Mouse (Mus musculus): ENCODE data around the gene Scrg1. TPM values are rescaled to one million over a fixed set of nuclear protein-coding genes. Genes with fewer than 3 reads are reported as not detected.
A peak's percentile ranks its signal among the peaks of the same experiment; 100 is the strongest.

Gene Scrg1
- 0.68 and 0.72 TPM in 2 replicates for polyA plus RNA-seq (2014; fragmentation: Nextera tagmentation; extraction: Ambion mirVana)

DNA sequence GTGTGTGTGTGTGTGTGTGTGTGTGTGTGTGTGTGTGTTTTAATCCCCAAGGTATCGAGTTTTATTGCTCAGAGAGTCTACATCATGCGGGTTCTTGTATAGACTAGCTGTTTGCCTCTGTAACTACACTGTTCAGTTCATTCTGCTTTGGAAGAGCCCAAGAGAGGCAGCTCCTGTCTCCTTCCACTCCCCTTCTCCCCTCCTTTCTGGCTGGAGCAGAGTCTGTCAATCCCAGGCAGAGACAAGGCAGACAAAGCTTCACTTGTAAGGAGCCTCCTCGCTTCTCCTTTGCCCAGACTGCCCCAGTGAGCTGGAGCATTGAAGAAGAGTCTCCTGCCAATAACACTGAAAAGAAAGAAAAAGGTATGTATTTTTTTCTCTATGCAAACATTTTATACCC lies at the start of gene Scrg1:
Gene Scrg1 (plus strand): TSS at position 159 of the 400 bp plus-strand sequence.
- Histone ChIP-seq H3K4me1 (ENCODE audit: control insufficient read depth, insufficient read depth, low read length) (peaks cover 3% of the 10 kb centered on the region; the same call in 1 of the 2 replicates), H3K4me3 (ENCODE audit: low read depth, low read length) (no peak within 1 kb of the TSS)

DNA sequence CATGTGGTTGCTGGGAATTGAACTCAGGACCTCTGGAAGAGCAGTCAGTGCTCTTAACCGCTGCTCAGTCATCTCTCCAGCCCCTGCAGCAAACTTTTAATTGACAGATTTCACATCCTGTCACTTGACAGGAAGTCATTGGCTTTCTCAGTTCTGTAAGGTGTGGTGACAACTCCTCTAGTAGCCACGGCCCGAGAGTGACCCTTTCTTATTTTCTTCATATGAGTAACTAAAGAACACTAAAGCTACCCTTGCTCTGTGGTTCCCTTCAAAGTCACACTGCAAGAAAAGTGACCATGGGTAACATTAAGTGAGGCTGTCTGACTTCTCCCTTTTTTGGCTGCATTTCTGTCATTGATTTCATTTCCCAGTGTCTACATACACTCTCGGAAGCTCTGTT lies 49.4 kb upstream of the Scrg1 start:
- Histone ChIP-seq H3K9ac (ENCODE audit: low read depth, low read length) (no peak overlapping the region), H3K4me1 (ENCODE audit: control insufficient read depth, insufficient read depth, low read length) (peaks cover 17% of the 10 kb centered on the region; the same call in 1 of the 2 replicates), H3K36me3 (ENCODE audit: control insufficient read depth, insufficient read depth, low read length) (no peaks in the 10 kb centered on the region), H3K27ac (ENCODE audit: low read depth, low read length) (no peak overlapping the region), H3K4me3 (ENCODE audit: low read depth, low read length) (no peak overlapping the region), H3K27me3 (ENCODE audit: control insufficient read depth, insufficient read depth, low read length) (peaks cover 9% of the 10 kb centered on the region), H3K9me3 (replicated peaks; ENCODE audit: control insufficient read depth, low read length) (no peaks in the 10 kb centered on the region), H3K4me2 (no peak overlapping the region)
- WGBS (ENCODE audit: insufficient replicate concordance) = 77% methylated on average over 4 of the region's 4 CpGs
- ATAC-seq (replicated peaks; ENCODE audit: insufficient number of reproducible peaks, low FRiP score, low TSS enrichment) = no peak

More for the DNA sequence above, at the start of gene Scrg1:
- H3K36me3 ChIP-seq (ENCODE audit: control insufficient read depth, insufficient read depth, low read length) = no peaks in the 10 kb centered on the region
- H3K9me3 ChIP-seq (replicated peaks; ENCODE audit: control insufficient read depth, low read length) = no peaks in the 10 kb centered on the region
- H3K27ac ChIP-seq (ENCODE audit: low read depth, low read length) = no peak within 1 kb of the TSS
- ATAC-seq (replicated peaks; ENCODE audit: insufficient number of reproducible peaks, low FRiP score, low TSS enrichment) = no peak
- H3K4me2 ChIP-seq = no peak within 1 kb of the TSS
- no peak within 1 kb of the TSS for H3K9ac ChIP-seq (ENCODE audit: low read depth, low read length)
- no peaks in the 10 kb centered on the region for H3K27me3 ChIP-seq (ENCODE audit: control insufficient read depth, insufficient read depth, low read length)
- 78% methylated on average over 3 of the region's 3 CpGs for WGBS (ENCODE audit: insufficient replicate concordance)

DNA sequence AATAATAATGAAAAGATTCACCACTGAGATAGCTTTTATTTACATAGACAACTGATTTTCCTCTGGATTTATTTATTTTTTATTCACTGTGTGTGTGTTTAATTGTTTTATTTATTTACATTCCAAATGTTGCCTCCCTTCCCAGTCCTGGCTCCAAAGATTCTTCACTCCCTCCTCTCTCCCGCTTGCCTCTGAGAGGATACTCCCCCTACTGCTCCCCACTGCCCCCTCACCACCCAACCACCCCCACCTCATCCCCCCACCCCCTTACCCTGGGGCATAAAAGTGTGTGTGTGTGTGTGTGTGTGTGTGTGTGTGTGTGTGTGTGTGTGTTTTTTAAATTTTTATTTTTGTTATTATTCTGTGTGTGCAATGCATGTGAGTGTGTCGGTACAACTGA lies 46.4 kb upstream of the Scrg1 start:
- H3K9ac ChIP-seq (ENCODE audit: low read depth, low read length) = no peak overlapping the region
- H3K27me3 ChIP-seq (ENCODE audit: control insufficient read depth, insufficient read depth, low read length) = peaks cover 9% of the 10 kb centered on the region
- H3K27ac ChIP-seq (ENCODE audit: low read depth, low read length) = no peak overlapping the region
- 0 out of 2 replicates have a peak, but pooled peaks cover 9% of the 10 kb centered on the region for H3K4me1 ChIP-seq (ENCODE audit: control insufficient read depth, insufficient read depth, low read length)
- no peaks in the 10 kb centered on the region for H3K36me3 ChIP-seq (ENCODE audit: control insufficient read depth, insufficient read depth, low read length)
- no peak for ATAC-seq (replicated peaks; ENCODE audit: insufficient number of reproducible peaks, low FRiP score, low TSS enrichment)
- H3K4me3 ChIP-seq (ENCODE audit: low read depth, low read length) = no peak overlapping the region
- H3K9me3 ChIP-seq (replicated peaks; ENCODE audit: control insufficient read depth, low read length) = no peaks in the 10 kb centered on the region
- H3K4me2 ChIP-seq = no peak overlapping the region
- WGBS (ENCODE audit: insufficient replicate concordance) = 58% methylated on average over 2 of the region's 2 CpGs

DNA sequence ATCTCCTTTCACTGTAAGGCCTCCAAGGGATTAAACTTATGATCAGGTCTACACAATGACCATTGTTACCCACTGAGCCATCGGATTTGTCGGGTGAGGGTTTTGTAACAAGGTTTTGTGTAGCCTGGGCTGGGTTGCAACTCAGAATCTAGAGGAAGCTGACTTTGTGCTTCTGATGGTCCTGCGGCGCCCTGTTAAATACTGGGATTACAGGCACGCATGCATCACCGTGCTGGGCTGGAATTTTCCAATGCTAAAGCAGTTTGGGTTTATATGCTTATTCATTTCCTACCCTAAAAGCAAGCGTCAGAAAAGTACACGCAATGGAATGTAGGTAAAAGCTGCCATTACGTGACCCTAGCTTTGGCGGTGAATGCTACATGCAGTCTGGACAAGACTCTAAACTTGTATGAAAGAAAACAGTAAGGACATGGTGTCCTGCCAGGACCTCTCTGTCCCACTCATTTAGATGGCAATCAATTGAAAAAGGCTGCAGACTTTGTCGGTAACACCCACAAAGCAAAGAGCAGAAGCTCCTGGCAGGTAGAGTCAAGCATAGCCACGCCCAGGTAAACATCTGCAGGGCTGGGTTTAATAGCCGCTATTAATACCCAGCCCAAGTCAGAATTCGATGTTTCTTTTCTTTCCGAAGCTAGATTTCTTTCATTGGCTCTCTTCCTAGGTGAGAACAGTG lies 45.8 kb upstream of the Scrg1 start:
- no peak for ATAC-seq (replicated peaks; ENCODE audit: insufficient number of reproducible peaks, low FRiP score, low TSS enrichment)
- H3K9ac ChIP-seq (ENCODE audit: low read depth, low read length) = peak overlapping the region; percentile 36; the same call in 1 of the 2 replicates
- no peaks in the 10 kb centered on the region for H3K36me3 ChIP-seq (ENCODE audit: control insufficient read depth, insufficient read depth, low read length)
- H3K27ac ChIP-seq (ENCODE audit: low read depth, low read length) = no peak overlapping the region
- H3K4me3 ChIP-seq (ENCODE audit: low read depth, low read length) = peak overlapping the region; percentile 24
- H3K27me3 ChIP-seq (ENCODE audit: control insufficient read depth, insufficient read depth, low read length) = peaks cover 9% of the 10 kb centered on the region
- WGBS (ENCODE audit: insufficient replicate concordance) = 38% methylated on average over 15 of the region's 15 CpGs
- H3K9me3 ChIP-seq (replicated peaks; ENCODE audit: control insufficient read depth, low read length) = no peaks in the 10 kb centered on the region
- H3K4me2 ChIP-seq = peak overlapping the region; percentile 57
- 0 out of 2 replicates have a peak, but pooled peaks cover 9% of the 10 kb centered on the region for H3K4me1 ChIP-seq (ENCODE audit: control insufficient read depth, insufficient read depth, low read length)

DNA sequence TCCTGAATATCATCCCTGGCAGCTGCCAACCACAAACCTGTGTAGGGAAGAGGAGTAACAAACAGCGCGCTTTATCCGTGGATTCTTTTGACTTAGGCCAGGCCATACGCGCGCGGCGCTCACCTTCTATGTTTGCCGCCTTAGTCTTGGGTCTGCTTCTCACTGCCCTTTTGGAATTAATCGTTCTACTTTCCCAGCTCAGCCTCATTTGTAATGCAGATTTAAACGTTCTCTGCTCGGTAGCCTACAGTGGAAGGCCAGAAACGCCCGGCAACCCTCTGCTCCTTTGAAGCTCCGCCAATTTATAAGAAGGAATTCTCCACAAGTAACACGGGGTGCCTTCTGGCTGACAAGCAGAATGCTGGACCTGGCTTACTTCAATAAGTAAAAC lies 45.3 kb upstream of the Scrg1 start:
- no peaks in the 10 kb centered on the region for H3K9me3 ChIP-seq (replicated peaks; ENCODE audit: control insufficient read depth, low read length)
- H3K4me1 ChIP-seq (ENCODE audit: control insufficient read depth, insufficient read depth, low read length) = 0 out of 2 replicates have a peak, but pooled peaks cover 7% of the 10 kb centered on the region
- H3K4me3 ChIP-seq (ENCODE audit: low read depth, low read length) = peak overlapping the region; percentile 24
- H3K27me3 ChIP-seq (ENCODE audit: control insufficient read depth, insufficient read depth, low read length) = peaks cover 9% of the 10 kb centered on the region
- no peak overlapping the region for H3K27ac ChIP-seq (ENCODE audit: low read depth, low read length)
- no peak for ATAC-seq (replicated peaks; ENCODE audit: insufficient number of reproducible peaks, low FRiP score, low TSS enrichment)
- no peaks in the 10 kb centered on the region for H3K36me3 ChIP-seq (ENCODE audit: control insufficient read depth, insufficient read depth, low read length)
- peak overlapping the region; percentile 57 for H3K4me2 ChIP-seq
- H3K9ac ChIP-seq (ENCODE audit: low read depth, low read length) = peak overlapping the region; percentile 36; the same call in 1 of the 2 replicates
- 12% methylated on average over 16 of the region's 16 CpGs for WGBS (ENCODE audit: insufficient replicate concordance)

DNA sequence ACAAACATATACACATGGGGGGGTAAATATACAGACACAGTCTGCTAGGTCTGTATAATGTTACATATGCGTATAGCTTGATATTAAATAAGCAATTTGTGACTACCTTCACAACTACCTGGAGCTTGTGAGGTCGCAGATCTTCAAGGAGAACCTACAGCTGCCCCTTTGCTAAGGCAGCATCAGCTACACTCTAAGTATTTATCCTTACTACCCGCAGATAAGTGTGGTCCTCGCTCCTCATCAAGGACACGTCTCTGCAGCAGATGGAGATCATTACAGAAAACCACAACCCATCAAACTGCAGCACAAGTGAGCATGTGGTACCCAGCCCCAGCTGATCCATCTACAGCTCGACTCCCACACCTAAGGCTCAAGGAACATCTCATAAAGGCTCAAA lies 44.4 kb upstream of the Scrg1 start:
- Histone ChIP-seq H3K27me3 (ENCODE audit: control insufficient read depth, insufficient read depth, low read length) (peaks cover 9% of the 10 kb centered on the region), H3K27ac (ENCODE audit: low read depth, low read length) (no peak overlapping the region), H3K9me3 (replicated peaks; ENCODE audit: control insufficient read depth, low read length) (no peaks in the 10 kb centered on the region), H3K4me2 (no peak overlapping the region), H3K36me3 (ENCODE audit: control insufficient read depth, insufficient read depth, low read length) (no peaks in the 10 kb centered on the region), H3K4me3 (ENCODE audit: low read depth, low read length) (no peak overlapping the region), H3K9ac (ENCODE audit: low read depth, low read length) (no peak overlapping the region), H3K4me1 (ENCODE audit: control insufficient read depth, insufficient read depth, low read length) (0 out of 2 replicates have a peak, but pooled peaks cover 7% of the 10 kb centered on the region)
- no peak for ATAC-seq (replicated peaks; ENCODE audit: insufficient number of reproducible peaks, low FRiP score, low TSS enrichment)
- WGBS (ENCODE audit: insufficient replicate concordance) = 81% methylated on average over 6 of the region's 6 CpGs

DNA sequence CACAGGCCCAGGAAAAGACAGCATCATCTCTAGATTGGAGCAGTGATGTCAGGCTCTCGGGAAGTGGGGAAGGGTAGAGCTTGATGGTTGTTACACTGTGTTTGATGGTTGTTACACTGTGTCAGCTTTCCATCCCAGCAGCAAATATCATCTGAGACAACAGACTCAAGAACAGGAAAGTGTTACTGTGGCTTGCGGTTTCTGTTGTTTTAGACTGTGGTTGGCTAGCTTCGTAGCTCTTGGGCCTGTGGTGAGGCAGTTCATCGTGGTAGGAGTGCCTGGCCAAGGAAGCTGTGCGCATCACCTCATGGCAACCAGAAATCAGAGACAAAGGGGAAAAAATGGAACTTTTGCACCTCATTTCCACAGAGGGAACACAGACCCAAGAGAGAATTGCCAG lies 38.9 kb upstream of the Scrg1 start:
- no peaks in the 10 kb centered on the region for H3K27me3 ChIP-seq (ENCODE audit: control insufficient read depth, insufficient read depth, low read length)
- no peaks in the 10 kb centered on the region for H3K9me3 ChIP-seq (replicated peaks; ENCODE audit: control insufficient read depth, low read length)
- H3K9ac ChIP-seq (ENCODE audit: low read depth, low read length) = no peak overlapping the region
- no peaks in the 10 kb centered on the region for H3K36me3 ChIP-seq (ENCODE audit: control insufficient read depth, insufficient read depth, low read length)
- 87% methylated on average over 5 of the region's 5 CpGs for WGBS (ENCODE audit: insufficient replicate concordance)
- H3K4me2 ChIP-seq = no peak overlapping the region
- no peak for ATAC-seq (replicated peaks; ENCODE audit: insufficient number of reproducible peaks, low FRiP score, low TSS enrichment)
- H3K27ac ChIP-seq (ENCODE audit: low read depth, low read length) = no peak overlapping the region
- no peak overlapping the region for H3K4me3 ChIP-seq (ENCODE audit: low read depth, low read length)
- no peaks in the 10 kb centered on the region for H3K4me1 ChIP-seq (ENCODE audit: control insufficient read depth, insufficient read depth, low read length)

DNA sequence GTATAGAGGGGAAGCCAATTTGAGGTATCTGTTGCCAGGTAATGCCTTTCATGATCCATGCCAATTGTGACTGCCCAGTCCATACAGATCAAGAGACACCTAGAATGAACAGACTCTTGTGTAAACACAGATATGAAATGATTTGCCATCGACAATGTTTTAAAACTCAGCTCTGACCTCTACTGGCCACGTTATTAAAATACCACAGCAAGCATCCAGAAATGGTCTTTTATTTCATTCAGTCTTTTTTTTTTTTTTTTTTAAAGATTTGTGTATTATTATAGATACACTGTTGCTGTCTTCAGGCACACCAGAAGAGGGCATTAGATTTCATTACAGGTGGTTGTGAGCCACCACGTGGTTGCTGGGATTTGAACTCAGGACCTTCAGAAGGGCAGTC lies 29.6 kb upstream of the Scrg1 start:
- no peak for ATAC-seq (replicated peaks; ENCODE audit: insufficient number of reproducible peaks, low FRiP score, low TSS enrichment)
- 10% methylated on average over 3 of the region's 3 CpGs for WGBS (ENCODE audit: insufficient replicate concordance)
- Histone ChIP-seq H3K4me2 (no peak overlapping the region), H3K27me3 (ENCODE audit: control insufficient read depth, insufficient read depth, low read length) (no peaks in the 10 kb centered on the region), H3K9ac (ENCODE audit: low read depth, low read length) (no peak overlapping the region), H3K36me3 (ENCODE audit: control insufficient read depth, insufficient read depth, low read length) (no peaks in the 10 kb centered on the region), H3K9me3 (replicated peaks; ENCODE audit: control insufficient read depth, low read length) (no peaks in the 10 kb centered on the region), H3K4me1 (ENCODE audit: control insufficient read depth, insufficient read depth, low read length) (no peaks in the 10 kb centered on the region), H3K4me3 (ENCODE audit: low read depth, low read length) (no peak overlapping the region), H3K27ac (ENCODE audit: low read depth, low read length) (no peak overlapping the region)

Measured in heart, embryonic 11.5 days (tissue).